Mouse (Mus musculus): ENCODE measurements around the gene Olfr328. TPM values are rescaled to one million over a fixed set of nuclear protein-coding genes. Genes with fewer than 3 reads are reported as not detected.

Gene Olfr328
- 0.10 TPM in 1 of 2 replicates, not detected in the other for polyA plus RNA-seq (2012; rRNA removed)

DNA sequence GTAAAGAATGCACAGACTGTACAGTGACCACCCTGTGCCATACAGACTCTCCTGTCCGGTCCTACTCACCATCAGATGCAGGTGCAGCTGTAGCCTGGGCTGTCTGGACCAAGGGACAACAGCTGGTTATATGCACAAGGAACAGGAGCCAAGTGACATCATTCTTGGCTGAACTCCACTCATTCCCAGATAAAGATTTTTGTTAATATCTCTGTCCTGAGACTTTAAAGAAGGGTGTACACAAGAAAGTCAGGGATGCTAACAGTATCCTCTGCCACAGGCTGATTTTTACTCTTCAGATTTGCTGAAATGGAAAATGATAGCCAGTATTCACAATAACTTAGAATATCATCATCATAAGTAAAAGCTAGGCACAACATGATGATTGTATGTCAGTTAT is at the start of gene Olfr328:
Gene Olfr328, minus strand, starts transcription at position 101 of the 400 bp plus-strand sequence.
- Histone ChIP-seq H3K4me3 (ENCODE audit: control insufficient read depth, insufficient read depth, low read length) (no peak within 1 kb of the TSS), H3K4me1 (replicated peaks; ENCODE audit: control insufficient read depth, insufficient read depth, low read length) (no peaks in the 10 kb centered on the region), H3K27ac (ENCODE audit: control insufficient read depth, insufficient read depth, low read length) (no peak within 1 kb of the TSS), H3K27me3 (ENCODE audit: control insufficient read depth, insufficient read depth, low read length) (no peaks in the 10 kb centered on the region), H3K36me3 (ENCODE audit: control insufficient read depth, insufficient read depth, low read length) (no peaks in the 10 kb centered on the region)
- no peak for DNase-seq
- WGBS = 86% methylated on average over 1 of the region's 1 CpGs
- TF ChIP-seq CTCF (IDR thresholded peaks at IDR 0.05; ENCODE audit: borderline replicate concordance, control insufficient read depth, extremely low read depth, insufficient read depth, low read length, poor library complexity) (no peak), POLR2A (IDR thresholded peaks at IDR 0.05; ENCODE audit: control insufficient read depth, extremely low read depth, insufficient read depth, low read length, poor library complexity) (no peak)

DNA sequence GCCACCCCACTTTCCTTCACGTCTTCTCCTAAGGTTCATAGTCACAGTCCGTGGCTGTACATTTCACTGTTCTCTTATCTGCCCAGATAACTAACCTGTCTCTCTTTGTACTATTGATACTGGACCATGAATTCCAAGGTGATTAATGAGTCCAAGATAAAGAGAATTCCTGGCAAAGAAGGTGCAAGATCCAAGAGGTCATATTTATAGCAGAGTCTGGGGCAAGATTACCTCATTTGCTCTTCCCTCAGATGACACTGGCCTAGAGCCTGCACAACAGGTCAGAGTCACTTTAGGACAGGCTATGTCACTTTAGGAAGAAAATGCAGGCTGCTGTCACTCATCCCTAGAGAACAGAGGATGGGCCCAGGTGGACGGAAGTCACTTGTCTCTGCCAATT is 49.8 kb upstream of the Olfr328 start:
- TF ChIP-seq POLR2A (IDR thresholded peaks at IDR 0.05; ENCODE audit: control insufficient read depth, extremely low read depth, insufficient read depth, low read length, poor library complexity) (no peak), CTCF (IDR thresholded peaks at IDR 0.05; ENCODE audit: borderline replicate concordance, control insufficient read depth, extremely low read depth, insufficient read depth, low read length, poor library complexity) (no peak)
- Histone ChIP-seq H3K4me1 (replicated peaks; ENCODE audit: control insufficient read depth, insufficient read depth, low read length) (no peaks in the 10 kb centered on the region), H3K4me3 (ENCODE audit: control insufficient read depth, insufficient read depth, low read length) (no peak overlapping the region), H3K27ac (ENCODE audit: control insufficient read depth, insufficient read depth, low read length) (no peak overlapping the region), H3K36me3 (ENCODE audit: control insufficient read depth, insufficient read depth, low read length) (no peaks in the 10 kb centered on the region), H3K27me3 (ENCODE audit: control insufficient read depth, insufficient read depth, low read length) (no peaks in the 10 kb centered on the region)
- WGBS = 90% methylated on average over 3 of the region's 3 CpGs
- no peak for DNase-seq

- Histone ChIP-seq H3K27me3 (ENCODE audit: control insufficient read depth, insufficient read depth, low read length) (no peaks in the 10 kb centered on the region), H3K4me1 (replicated peaks; ENCODE audit: control insufficient read depth, insufficient read depth, low read length) (no peaks in the 10 kb centered on the region), H3K27ac (ENCODE audit: control insufficient read depth, insufficient read depth, low read length) (no peak overlapping the region), H3K4me3 (ENCODE audit: control insufficient read depth, insufficient read depth, low read length) (no peak overlapping the region), H3K36me3 (ENCODE audit: control insufficient read depth, insufficient read depth, low read length) (no peaks in the 10 kb centered on the region)
- DNase-seq = no peak
- WGBS = 30% methylated on average over 2 of the region's 2 CpGs
- TF ChIP-seq POLR2A (IDR thresholded peaks at IDR 0.05; ENCODE audit: control insufficient read depth, extremely low read depth, insufficient read depth, low read length, poor library complexity) = no peak
- TF ChIP-seq CTCF (IDR thresholded peaks at IDR 0.05; ENCODE audit: borderline replicate concordance, control insufficient read depth, extremely low read depth, insufficient read depth, low read length, poor library complexity) = no peak
Observed at GRCm38 (mm10) chr11:58604688-58605087, 49.3 kb upstream of the Olfr328 start.

DNA sequence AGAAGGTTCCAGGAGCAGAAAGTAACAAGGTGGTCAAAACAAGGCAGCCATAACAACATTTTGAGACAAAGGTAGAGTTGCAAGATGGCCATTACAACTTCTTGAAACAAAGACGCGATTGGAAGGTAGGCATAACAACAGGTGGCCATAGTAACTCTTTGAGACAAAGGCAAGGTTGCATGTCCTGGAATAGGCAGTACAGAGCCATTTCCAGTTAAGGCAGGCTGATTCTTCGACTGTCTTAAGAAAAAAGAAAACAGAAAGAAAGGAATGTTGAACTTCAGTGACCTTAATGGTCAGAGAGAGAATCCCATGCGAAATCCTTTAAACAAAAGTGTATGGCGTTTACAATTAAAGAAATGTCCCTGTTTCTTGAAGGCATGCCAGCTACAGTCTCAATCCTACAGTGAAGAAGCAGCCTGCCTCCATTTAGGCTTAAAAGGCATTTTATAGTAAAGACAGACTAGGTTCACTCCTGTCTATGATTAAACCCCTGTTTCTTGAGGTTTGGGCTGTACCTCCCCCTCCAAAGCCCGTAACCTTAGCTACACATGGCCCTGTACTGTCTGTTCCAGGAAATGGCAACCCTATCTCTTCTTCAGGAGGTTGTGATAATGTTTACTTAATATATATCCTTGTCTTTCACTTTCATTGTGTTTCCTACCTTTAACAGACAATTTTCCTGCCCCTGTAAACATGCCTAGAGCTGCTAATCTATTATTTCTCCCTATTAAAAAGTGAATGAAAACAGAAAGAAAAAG is 47.5 kb upstream of the Olfr328 start:
- H3K27me3 ChIP-seq (ENCODE audit: control insufficient read depth, insufficient read depth, low read length) = no peaks in the 10 kb centered on the region
- WGBS = 86% methylated on average over 6 of the region's 6 CpGs
- no peak for TF ChIP-seq CTCF (IDR thresholded peaks at IDR 0.05; ENCODE audit: borderline replicate concordance, control insufficient read depth, extremely low read depth, insufficient read depth, low read length, poor library complexity)
- no peak for TF ChIP-seq POLR2A (IDR thresholded peaks at IDR 0.05; ENCODE audit: control insufficient read depth, extremely low read depth, insufficient read depth, low read length, poor library complexity)
- no peak overlapping the region for H3K4me3 ChIP-seq (ENCODE audit: control insufficient read depth, insufficient read depth, low read length)
- no peaks in the 10 kb centered on the region for H3K36me3 ChIP-seq (ENCODE audit: control insufficient read depth, insufficient read depth, low read length)
- no peak for DNase-seq
- H3K27ac ChIP-seq (ENCODE audit: control insufficient read depth, insufficient read depth, low read length) = no peak overlapping the region
- H3K4me1 ChIP-seq (replicated peaks; ENCODE audit: control insufficient read depth, insufficient read depth, low read length) = no peaks in the 10 kb centered on the region

GRCm38 (mm10) chr11:58602062-58602461 is 46.6 kb upstream of the Olfr328 start:
- TF ChIP-seq POLR2A (IDR thresholded peaks at IDR 0.05; ENCODE audit: control insufficient read depth, extremely low read depth, insufficient read depth, low read length, poor library complexity) (no peak), CTCF (IDR thresholded peaks at IDR 0.05; ENCODE audit: borderline replicate concordance, control insufficient read depth, extremely low read depth, insufficient read depth, low read length, poor library complexity) (no peak)
- H3K27ac ChIP-seq (ENCODE audit: control insufficient read depth, insufficient read depth, low read length) = no peak overlapping the region
- H3K4me3 ChIP-seq (ENCODE audit: control insufficient read depth, insufficient read depth, low read length) = no peak overlapping the region
- H3K36me3 ChIP-seq (ENCODE audit: control insufficient read depth, insufficient read depth, low read length) = no peaks in the 10 kb centered on the region
- H3K27me3 ChIP-seq (ENCODE audit: control insufficient read depth, insufficient read depth, low read length) = no peaks in the 10 kb centered on the region
- no peaks in the 10 kb centered on the region for H3K4me1 ChIP-seq (replicated peaks; ENCODE audit: control insufficient read depth, insufficient read depth, low read length)
- no peak for DNase-seq

GRCm38 (mm10) chr11:58597837-58598236 is 42.4 kb upstream of the Olfr328 start:
- no peaks in the 10 kb centered on the region for H3K4me1 ChIP-seq (replicated peaks; ENCODE audit: control insufficient read depth, insufficient read depth, low read length)
- whole genome bisulfite sequencing = 88% methylated on average over 13 of the region's 13 CpGs
- DNase-seq = no peak
- H3K4me3 ChIP-seq (ENCODE audit: control insufficient read depth, insufficient read depth, low read length) = no peak overlapping the region
- no peaks in the 10 kb centered on the region for H3K36me3 ChIP-seq (ENCODE audit: control insufficient read depth, insufficient read depth, low read length)
- no peak overlapping the region for H3K27ac ChIP-seq (ENCODE audit: control insufficient read depth, insufficient read depth, low read length)
- no peak for TF ChIP-seq CTCF (IDR thresholded peaks at IDR 0.05; ENCODE audit: borderline replicate concordance, control insufficient read depth, extremely low read depth, insufficient read depth, low read length, poor library complexity)
- TF ChIP-seq POLR2A (IDR thresholded peaks at IDR 0.05; ENCODE audit: control insufficient read depth, extremely low read depth, insufficient read depth, low read length, poor library complexity) = no peak
- no peaks in the 10 kb centered on the region for H3K27me3 ChIP-seq (ENCODE audit: control insufficient read depth, insufficient read depth, low read length)
